Mouse (Mus musculus) ES-E14 (cell line): ENCODE results near the gene Get4. TPM values are rescaled to one million over a fixed set of nuclear protein-coding genes. Genes with fewer than 3 reads are reported as not detected.
A peak's percentile ranks its signal among the peaks of the same experiment; 100 is the strongest.

Experiments
- DNase-seq: peaks from one replicate; pipeline ENCODE4 v3.0.0-alpha.2; 2013; ENCODE audit warnings: low read depth, low spot score
- H3K27ac ChIP-seq: 2 replicates; pipeline ENCODE4 v1.5.1; 2012; ENCODE audit warnings: low read depth, mild to moderate bottlenecking, low read length, moderate library complexity, mixed read lengths; ENCODE audit not compliant: poor library complexity, insufficient read depth, severe bottlenecking
- H3K36me3 ChIP-seq: 2 replicates; pipeline ENCODE4 v1.6.1; 2012; ENCODE audit warnings: mild to moderate bottlenecking, low read length, moderate library complexity, mixed read lengths; ENCODE audit not compliant: control insufficient read depth, poor library complexity, insufficient read depth, severe bottlenecking
- H3K4me1 ChIP-seq, 2 experiments: fragments of 150-350 bp in 1 of 2; sonication (generic) in 1 of 2; 2 replicates each; pipeline ENCODE4 v1.6.1; 2012; ENCODE audit warnings: low read length in 2 of 2, mild to moderate bottlenecking in 1 of 2, mixed read lengths in 1 of 2; ENCODE audit not compliant: control insufficient read depth in 2 of 2, insufficient read depth in 2 of 2, poor library complexity in 1 of 2
- H3K4me3 ChIP-seq, 2 experiments: fragments of 150-350 bp in 1 of 2; sonication (generic) in 1 of 2; 2 replicates each; pipeline ENCODE4 v1.5.1; 2012; ENCODE audit warnings: low read length in 2 of 2, low read depth in 1 of 2, mild to moderate bottlenecking in 1 of 2, mixed read lengths in 1 of 2; ENCODE audit not compliant: insufficient read depth in 1 of 2, poor library complexity in 1 of 2, severe bottlenecking in 1 of 2
- H3K9ac ChIP-seq: 2 replicates; pipeline ENCODE4 v1.6.1; 2012; ENCODE audit warnings: low read depth, mild to moderate bottlenecking, low read length, mixed read lengths; ENCODE audit not compliant: poor library complexity, insufficient read depth, severe bottlenecking
- H3K9me3 ChIP-seq: fragments of 150-350 bp; sonication (generic); 2 replicates; pipeline ENCODE4 v1.6.1; 2012; ENCODE audit warnings: low read depth, mild to moderate bottlenecking, low read length; ENCODE audit not compliant: control insufficient read depth, insufficient read depth
- CHD2 ChIP-seq: IDR thresholded peaks from 2 replicates; pipeline ENCODE4 v1.6.1; 2014; ENCODE audit warnings: mild to moderate bottlenecking, low read depth, low read length, inconsistent platforms
- HCFC1 ChIP-seq: IDR thresholded peaks from 2 replicates; pipeline ENCODE4 v1.6.1; 2012; ENCODE audit warnings: low read length, inconsistent platforms, borderline replicate concordance; ENCODE audit not compliant: insufficient read depth
- MAFK ChIP-seq: IDR thresholded peaks from 2 replicates; pipeline ENCODE4 v1.6.1; 2014; ENCODE audit warnings: mild to moderate bottlenecking, low read depth, low read length, inconsistent platforms; ENCODE audit not compliant: insufficient read depth
- ZC3H11A ChIP-seq: IDR thresholded peaks from 2 replicates; pipeline ENCODE4 v1.6.1; 2012; ENCODE audit warnings: low read depth, mild to moderate bottlenecking, inconsistent platforms, low read length, borderline replicate concordance
- ZNF384 ChIP-seq: IDR thresholded peaks from 2 replicates; pipeline ENCODE4 v1.6.1; 2012; ENCODE audit warnings: low read depth, low read length, inconsistent platforms
- in situ Hi-C, 2 experiments: fragments of 600-800 bp; cut with MboI; formaldehyde crosslinking; loops; one replicate each; pipeline ENCODE4 v1.15.1; 2025; ENCODE audit warnings: low sequenced_read_pairs in 2 of 2, inconsistent platforms in 1 of 2; ENCODE audit not compliant: unreplicated experiment in 2 of 2
- total RNA-seq: library from RNA; depleted of rRNA; stranded (reverse); fragments of 300-350 nt; gene quantifications from 2 replicates; pipeline ENCODE4 v1.2.3, GENCODE M21; 2012

Get4 gene
- total RNA-seq, 1 experiment = 140 TPM

- no peak overlapping the region for H3K4me3 ChIP-seq
- TF ChIP-seq ZC3H11A = no peak
- no peak for TF ChIP-seq CHD2
- no peak for TF ChIP-seq HCFC1
- TF ChIP-seq MAFK = no peak
- no peak for TF ChIP-seq ZNF384
- peaks cover 0 to 32% of the 10 kb centered on the region in 2 experiments; a peak in 2 of 4 replicates for H3K4me1 ChIP-seq
- no peaks in the 10 kb centered on the region for H3K9me3 ChIP-seq
- H3K27ac ChIP-seq = no peak overlapping the region
- no peak for DNase-seq
- in situ Hi-C loops = no loop called here
- H3K9ac ChIP-seq = no peak overlapping the region
- H3K36me3 ChIP-seq = peaks cover 16% of the 10 kb centered on the region; the same call in 1 of the 2 replicates
These were observed 35.7 kb downstream of the Get4 start for GRCm38 (mm10) chr5:139287787-139288186.

GRCm38 (mm10) chr5:139288591-139288990, 36.5 kb downstream of the Get4 start:
- no peak for TF ChIP-seq CHD2
- no peak for TF ChIP-seq ZNF384
- no peak for TF ChIP-seq ZC3H11A
- TF ChIP-seq MAFK = no peak
- no peak for TF ChIP-seq HCFC1

GRCm38 (mm10) chr5:139290467-139291259, 38.5 kb downstream of the Get4 start:
- DNase-seq = no peak
- Histone ChIP-seq H3K9me3 (no peaks in the 10 kb centered on the region), H3K9ac (no peak overlapping the region), H3K27ac (no peak overlapping the region), H3K4me1 (peaks cover 0 to 20% of the 10 kb centered on the region in 2 experiments; a peak in 2 of 4 replicates), H3K36me3 (peaks cover 9% of the 10 kb centered on the region; the same call in 1 of the 2 replicates), H3K4me3 (no peak overlapping the region)
- no peak for TF ChIP-seq MAFK
- no peak for TF ChIP-seq ZC3H11A
- no peak for TF ChIP-seq ZNF384
- TF ChIP-seq HCFC1 = no peak
- TF ChIP-seq CHD2 = no peak
- in situ Hi-C loops = no loop called here

More at GRCm38 (mm10) chr5:139288591-139288990, 36.5 kb downstream of the Get4 start:
- in situ Hi-C loops = no loop called here
- Histone ChIP-seq H3K36me3 (peaks cover 16% of the 10 kb centered on the region; the same call in 1 of the 2 replicates), H3K4me1 (peaks cover 0 to 29% of the 10 kb centered on the region in 2 experiments; a peak in 2 of 4 replicates), H3K9me3 (no peaks in the 10 kb centered on the region), H3K4me3 (no peak overlapping the region), H3K27ac (no peak overlapping the region), H3K9ac (no peak overlapping the region)
- no peak for DNase-seq

- H3K4me3 ChIP-seq = no peak overlapping the region
- H3K9me3 ChIP-seq = no peaks in the 10 kb centered on the region
- peaks cover 0 to 10% of the 10 kb centered on the region in 2 experiments; a peak in 2 of 4 replicates for H3K4me1 ChIP-seq
- H3K36me3 ChIP-seq = peaks cover 9% of the 10 kb centered on the region; the same call in 1 of the 2 replicates
- H3K9ac ChIP-seq = no peak overlapping the region
- in situ Hi-C loops = no loop called here
- no peak overlapping the region for H3K27ac ChIP-seq
- TF ChIP-seq MAFK = no peak
- DNase-seq = peak; percentile 29
These were observed 39.9 kb downstream of the Get4 start for GRCm38 (mm10) chr5:139291811-139292560.
